Mouse (Mus musculus): ENCODE measurements at regions not wholly inside any gene's neighbourhood (a gene's known extent, or its start where the extent isn't known, plus 50 kb on each side); places are given as distances from the start of the nearest gene placed in this dataset.

GRCm38 (mm10) chr6:126398641-126399040 is 136.6 kb downstream of the Kcna5 start:
- peaks cover 9% of the 10 kb centered on the region for H3K4me1 ChIP-seq (replicated peaks)
- H3K4me2 ChIP-seq = no peak overlapping the region
- no peak overlapping the region for H3K4me3 ChIP-seq
- no peak overlapping the region for H3K27ac ChIP-seq
- 55% methylated on average over 2 of the region's 2 CpGs for WGBS
- no peaks in the 10 kb centered on the region for H3K36me3 ChIP-seq
- no peak overlapping the region for H3K9ac ChIP-seq
- H3K27me3 ChIP-seq = no peaks in the 10 kb centered on the region
- no peaks in the 10 kb centered on the region for H3K9me3 ChIP-seq (replicated peaks)
- ATAC-seq (replicated peaks; ENCODE audit: insufficient number of reproducible peaks, insufficient read depth, low FRiP score, low read depth) = no peak

- no peaks in the 10 kb centered on the region for H3K36me3 ChIP-seq
- H3K4me2 ChIP-seq = no peak overlapping the region
- no peak overlapping the region for H3K27ac ChIP-seq
- no peaks in the 10 kb centered on the region for H3K27me3 ChIP-seq
- no peak overlapping the region for H3K9ac ChIP-seq
- ATAC-seq (replicated peaks; ENCODE audit: insufficient number of reproducible peaks, insufficient read depth, low FRiP score, low read depth) = no peak
- no peak overlapping the region for H3K4me3 ChIP-seq
- no peaks in the 10 kb centered on the region for H3K9me3 ChIP-seq (replicated peaks)
- WGBS = 53% methylated on average over 3 of the region's 3 CpGs
- H3K4me1 ChIP-seq (replicated peaks) = no peaks in the 10 kb centered on the region
These were observed 140.2 kb downstream of the Kcna5 start for GRCm38 (mm10) chr6:126395015-126395414.

DNA sequence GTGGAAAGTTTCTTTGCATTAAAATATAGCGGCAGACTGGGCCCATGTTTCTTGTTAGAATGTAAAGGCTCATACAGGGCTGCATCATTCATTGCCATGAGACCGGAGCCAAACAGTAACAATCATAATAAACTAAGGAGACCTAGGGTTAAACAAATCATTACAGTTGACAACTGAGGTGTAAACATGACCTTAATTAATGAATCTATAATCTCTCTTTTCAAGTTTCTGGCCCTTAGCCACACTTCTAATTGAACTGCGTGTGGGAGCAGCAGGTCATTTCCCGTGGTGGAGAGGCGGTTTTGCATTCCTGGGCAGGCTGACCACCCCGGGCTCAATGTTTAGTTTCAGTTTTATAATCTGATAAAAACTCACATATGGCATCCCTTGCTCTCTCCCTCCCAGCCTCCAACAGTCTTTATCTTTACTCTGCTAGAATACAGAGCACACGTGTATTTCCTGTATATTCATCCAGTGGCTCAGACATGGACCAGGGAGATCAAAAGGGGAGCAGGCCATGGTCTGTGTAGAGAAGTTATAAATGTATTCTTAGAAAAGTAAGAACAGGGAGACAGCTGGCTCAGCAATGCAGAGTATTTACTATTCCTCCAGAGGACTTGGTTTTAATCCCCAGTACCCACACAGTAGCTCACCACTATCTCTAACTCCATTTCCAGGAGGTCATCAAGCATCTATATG is 141.0 kb downstream of the Kcna5 start:
- no peaks in the 10 kb centered on the region for H3K9me3 ChIP-seq (replicated peaks)
- H3K4me2 ChIP-seq = no peak overlapping the region
- 45% methylated on average over 7 of the region's 7 CpGs for WGBS
- H3K4me3 ChIP-seq = no peak overlapping the region
- H3K27me3 ChIP-seq = no peaks in the 10 kb centered on the region
- no peak overlapping the region for H3K27ac ChIP-seq
- H3K9ac ChIP-seq = no peak overlapping the region
- H3K4me1 ChIP-seq (replicated peaks) = no peaks in the 10 kb centered on the region
- no peak for ATAC-seq (replicated peaks; ENCODE audit: insufficient number of reproducible peaks, insufficient read depth, low FRiP score, low read depth)
- no peaks in the 10 kb centered on the region for H3K36me3 ChIP-seq

DNA sequence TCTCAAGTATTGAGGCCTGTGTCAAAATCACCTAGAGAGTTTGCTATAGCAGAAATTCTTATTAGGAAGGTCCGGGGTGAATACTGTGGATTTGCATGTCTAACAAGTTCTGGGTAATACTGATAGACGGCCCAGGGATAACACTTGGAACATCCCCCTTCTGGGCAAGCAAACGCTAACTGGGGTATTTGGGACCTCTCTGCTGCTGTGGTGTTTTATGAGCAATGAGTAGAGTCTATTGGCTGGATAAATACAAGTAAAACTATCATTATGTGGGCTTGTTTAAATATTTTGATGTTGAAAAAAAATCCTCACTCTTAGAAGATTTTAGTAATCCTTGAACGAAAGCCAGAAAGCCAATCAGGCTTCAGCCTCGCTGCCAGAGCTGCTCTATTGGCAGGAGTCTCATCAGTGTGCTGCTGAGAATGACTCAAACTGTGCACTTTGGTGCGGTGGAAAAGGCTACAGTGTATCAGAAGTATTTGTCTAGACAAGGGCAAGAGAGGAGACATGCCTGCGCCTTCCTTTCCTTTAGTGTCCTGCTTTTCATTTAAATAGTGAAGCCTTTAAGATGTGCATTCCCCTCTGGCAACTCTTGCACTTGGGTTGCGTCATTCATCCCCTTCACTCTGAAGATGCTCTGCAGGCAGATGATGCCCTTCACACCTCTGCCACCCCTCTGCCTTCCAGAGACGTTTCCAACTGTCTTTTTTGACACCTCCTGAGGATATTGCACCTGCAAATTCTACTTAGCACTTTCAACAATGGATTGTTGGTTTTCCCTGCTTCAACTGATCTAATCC is 150.8 kb downstream of the Kcna5 start:
- Histone ChIP-seq H3K9me3 (replicated peaks) (no peaks in the 10 kb centered on the region), H3K27ac (no peak overlapping the region), H3K4me3 (no peak overlapping the region), H3K36me3 (no peaks in the 10 kb centered on the region), H3K9ac (no peak overlapping the region), H3K4me1 (replicated peaks) (no peaks in the 10 kb centered on the region), H3K4me2 (no peak overlapping the region), H3K27me3 (peaks cover 9% of the 10 kb centered on the region; the same call in 1 of the 2 replicates)
- ATAC-seq (replicated peaks; ENCODE audit: insufficient number of reproducible peaks, insufficient read depth, low FRiP score, low read depth) = no peak
- 48% methylated on average over 9 of the region's 9 CpGs for WGBS

DNA sequence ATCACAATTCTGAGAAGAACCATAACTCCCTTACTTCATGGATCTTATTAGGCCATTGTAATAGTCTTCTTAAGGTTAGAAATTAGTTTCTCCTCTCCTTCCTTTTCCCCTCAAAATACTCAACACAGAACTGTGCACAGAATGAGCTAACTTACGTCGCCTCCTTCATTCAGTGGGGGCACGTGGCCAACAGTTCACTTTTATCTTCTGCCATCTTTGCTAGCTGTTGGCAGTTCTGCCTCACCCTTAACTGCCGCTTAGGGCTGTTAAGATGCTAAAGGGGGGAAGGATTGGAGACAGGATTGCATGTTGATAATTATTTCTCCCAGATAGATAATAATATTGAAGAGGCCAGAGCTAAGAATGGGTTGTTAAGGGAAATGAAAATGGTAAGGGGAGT is 158.0 kb downstream of the Kcna5 start:
- Histone ChIP-seq H3K4me2 (no peak overlapping the region), H3K9me3 (replicated peaks) (no peaks in the 10 kb centered on the region), H3K4me3 (no peak overlapping the region), H3K27me3 (peaks cover 15% of the 10 kb centered on the region), H3K36me3 (no peaks in the 10 kb centered on the region), H3K9ac (no peak overlapping the region), H3K27ac (no peak overlapping the region), H3K4me1 (replicated peaks) (no peaks in the 10 kb centered on the region)
- 58% methylated on average over 4 of the region's 4 CpGs for WGBS
- no peak for ATAC-seq (replicated peaks; ENCODE audit: insufficient number of reproducible peaks, insufficient read depth, low FRiP score, low read depth)

- Histone ChIP-seq H3K27me3 (peaks cover 15% of the 10 kb centered on the region), H3K36me3 (no peaks in the 10 kb centered on the region), H3K9me3 (replicated peaks) (no peaks in the 10 kb centered on the region), H3K4me2 (no peak overlapping the region), H3K4me3 (no peak overlapping the region), H3K4me1 (replicated peaks) (no peaks in the 10 kb centered on the region), H3K9ac (no peak overlapping the region), H3K27ac (no peak overlapping the region)
- ATAC-seq (replicated peaks; ENCODE audit: insufficient number of reproducible peaks, insufficient read depth, low FRiP score, low read depth) = no peak
- 64% methylated on average over 12 of the region's 12 CpGs for WGBS
These were observed 160.1 kb downstream of the Kcna5 start for GRCm38 (mm10) chr6:126374970-126375620.

GRCm38 (mm10) chr6:126371971-126372370 is 163.2 kb downstream of the Kcna5 start:
- H3K36me3 ChIP-seq = no peaks in the 10 kb centered on the region
- no peak overlapping the region for H3K4me2 ChIP-seq
- peaks cover 15% of the 10 kb centered on the region for H3K27me3 ChIP-seq
- WGBS = 57% methylated on average over 5 of the region's 5 CpGs
- no peaks in the 10 kb centered on the region for H3K9me3 ChIP-seq (replicated peaks)
- ATAC-seq (replicated peaks; ENCODE audit: insufficient number of reproducible peaks, insufficient read depth, low FRiP score, low read depth) = no peak
- H3K4me3 ChIP-seq = no peak overlapping the region
- H3K9ac ChIP-seq = no peak overlapping the region
- H3K4me1 ChIP-seq (replicated peaks) = no peaks in the 10 kb centered on the region
- H3K27ac ChIP-seq = no peak overlapping the region

GRCm38 (mm10) chr6:126371489-126371888 is 163.7 kb downstream of the Kcna5 start:
- Histone ChIP-seq H3K4me3 (no peak overlapping the region), H3K9ac (no peak overlapping the region), H3K9me3 (replicated peaks) (no peaks in the 10 kb centered on the region), H3K27me3 (peaks cover 15% of the 10 kb centered on the region), H3K36me3 (no peaks in the 10 kb centered on the region), H3K4me1 (replicated peaks) (no peaks in the 10 kb centered on the region), H3K4me2 (no peak overlapping the region), H3K27ac (no peak overlapping the region)
- no peak for ATAC-seq (replicated peaks; ENCODE audit: insufficient number of reproducible peaks, insufficient read depth, low FRiP score, low read depth)
- WGBS = 88% methylated on average over 2 of the region's 2 CpGs

GRCm38 (mm10) chr6:126365495-126365894 is 169.7 kb downstream of the Kcna5 start:
- no peak overlapping the region for H3K4me3 ChIP-seq
- H3K4me2 ChIP-seq = no peak overlapping the region
- H3K4me1 ChIP-seq (replicated peaks) = no peaks in the 10 kb centered on the region
- no peaks in the 10 kb centered on the region for H3K36me3 ChIP-seq
- H3K9ac ChIP-seq = no peak overlapping the region
- H3K27me3 ChIP-seq = no peaks in the 10 kb centered on the region
- H3K27ac ChIP-seq = no peak overlapping the region
- WGBS = 75% methylated on average over 8 of the region's 8 CpGs
- H3K9me3 ChIP-seq (replicated peaks) = no peaks in the 10 kb centered on the region
- no peak for ATAC-seq (replicated peaks; ENCODE audit: insufficient number of reproducible peaks, insufficient read depth, low FRiP score, low read depth)

GRCm38 (mm10) chr6:126362331-126362730 is 172.9 kb downstream of the Kcna5 start:
- no peak overlapping the region for H3K4me3 ChIP-seq
- no peak overlapping the region for H3K4me2 ChIP-seq
- no peak for ATAC-seq (replicated peaks; ENCODE audit: insufficient number of reproducible peaks, insufficient read depth, low FRiP score, low read depth)
- no peak overlapping the region for H3K27ac ChIP-seq
- no peaks in the 10 kb centered on the region for H3K9me3 ChIP-seq (replicated peaks)
- H3K27me3 ChIP-seq = no peaks in the 10 kb centered on the region
- no peaks in the 10 kb centered on the region for H3K4me1 ChIP-seq (replicated peaks)
- H3K9ac ChIP-seq = no peak overlapping the region
- no peaks in the 10 kb centered on the region for H3K36me3 ChIP-seq
- 56% methylated on average over 3 of the region's 3 CpGs for WGBS

DNA sequence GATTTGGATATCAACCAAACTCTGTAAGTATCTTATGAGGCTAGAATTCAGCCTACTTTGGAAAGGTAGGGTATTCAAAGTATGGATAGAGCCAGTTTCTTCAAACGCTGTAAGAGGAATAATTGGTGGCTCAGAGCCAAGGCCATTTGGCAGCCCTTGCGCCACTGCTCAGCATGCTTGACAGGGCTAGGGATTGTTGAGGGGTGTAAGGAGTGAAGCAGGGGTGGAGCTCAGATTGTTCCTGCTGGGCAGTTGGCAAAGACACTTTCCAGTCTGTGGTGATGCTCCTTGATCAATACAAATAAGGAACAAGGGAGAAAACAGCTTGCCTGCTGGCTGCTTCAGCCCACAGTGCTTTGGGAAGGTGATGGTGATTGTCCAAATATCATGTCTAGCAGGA is 181.9 kb downstream of the Kcna5 start:
- Histone ChIP-seq H3K27ac (no peak overlapping the region), H3K27me3 (no peaks in the 10 kb centered on the region), H3K36me3 (no peaks in the 10 kb centered on the region), H3K9ac (no peak overlapping the region), H3K4me3 (no peak overlapping the region), H3K4me2 (no peak overlapping the region), H3K9me3 (replicated peaks) (no peaks in the 10 kb centered on the region), H3K4me1 (replicated peaks) (peaks cover 4% of the 10 kb centered on the region; the same call in 1 of the 2 replicates)
- no peak for ATAC-seq (replicated peaks; ENCODE audit: insufficient number of reproducible peaks, insufficient read depth, low FRiP score, low read depth)
- WGBS = 13% methylated on average over 2 of the region's 2 CpGs

Data from heart, embryonic 15.5 days (tissue).